Mouse (Mus musculus): ENCODE results near the gene Crybb2. TPM values are rescaled to one million over a fixed set of nuclear protein-coding genes. Genes with fewer than 3 reads are reported as not detected.

Gene Crybb2
- polyA plus RNA-seq, 1 experiment from 2014 or later: not detected

GRCm38 (mm10) chr5:113106594-113106993, 36.7 kb upstream of the Crybb2 start:
- H3K4me2 ChIP-seq: no peak overlapping the region
- 54% methylated on average over 7 of the region's 7 CpGs for WGBS
- H3K27me3 ChIP-seq: no peaks in the 10 kb centered on the region
- H3K27ac ChIP-seq: peak overlapping the region; percentile 48
- no peaks in the 10 kb centered on the region for H3K36me3 ChIP-seq
- H3K4me3 ChIP-seq: no peak overlapping the region
- no peak overlapping the region for H3K9ac ChIP-seq
- H3K4me1 ChIP-seq: peaks cover 21% of the 10 kb centered on the region
- no peak for ATAC-seq (ENCODE audit: borderline replicate concordance, extremely low read depth, low FRiP score, low TSS enrichment)
- no peaks in the 10 kb centered on the region for H3K9me3 ChIP-seq

- H3K4me1 ChIP-seq: peaks cover 15% of the 10 kb centered on the region
- no peak overlapping the region for H3K4me3 ChIP-seq
- 84% methylated on average over 4 of the region's 4 CpGs for WGBS
- H3K27ac ChIP-seq: no peak overlapping the region
- no peak overlapping the region for H3K4me2 ChIP-seq
- H3K27me3 ChIP-seq: no peaks in the 10 kb centered on the region
- H3K9me3 ChIP-seq: no peaks in the 10 kb centered on the region
- 0 out of 2 replicates have a peak, but pooled peaks cover 2% of the 10 kb centered on the region for H3K36me3 ChIP-seq
- no peak for ATAC-seq (ENCODE audit: borderline replicate concordance, extremely low read depth, low FRiP score, low TSS enrichment)
- H3K9ac ChIP-seq: no peak overlapping the region
Observed at GRCm38 (mm10) chr5:113105481-113105880, 35.6 kb upstream of the Crybb2 start.

DNA sequence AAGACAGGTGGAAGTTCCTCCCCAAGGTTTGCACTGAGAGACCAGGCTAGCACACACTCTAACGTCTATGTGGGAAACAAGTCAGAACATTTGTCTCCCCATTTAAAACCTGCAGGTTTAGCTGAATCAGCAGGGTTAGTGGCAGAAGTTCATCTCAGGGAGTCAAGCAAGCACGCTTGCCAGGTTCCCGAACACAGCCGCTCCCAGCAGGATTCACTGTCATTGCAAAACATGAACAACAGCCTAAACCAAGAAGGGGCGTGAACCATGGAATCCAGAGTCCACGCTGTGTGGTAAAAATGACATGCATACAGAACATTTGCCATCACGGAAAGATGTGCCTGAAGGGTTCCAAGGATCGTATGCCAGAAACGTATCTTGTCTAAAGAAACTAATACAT, 35.1 kb upstream of the Crybb2 start:
- no peak for ATAC-seq (ENCODE audit: borderline replicate concordance, extremely low read depth, low FRiP score, low TSS enrichment)
- Histone ChIP-seq H3K36me3 (0 out of 2 replicates have a peak, but pooled peaks cover 4% of the 10 kb centered on the region), H3K27me3 (no peaks in the 10 kb centered on the region), H3K4me1 (peaks cover 17% of the 10 kb centered on the region), H3K9ac (no peak overlapping the region), H3K4me2 (no peak overlapping the region), H3K4me3 (no peak overlapping the region), H3K27ac (no peak overlapping the region), H3K9me3 (no peaks in the 10 kb centered on the region)
- 76% methylated on average over 9 of the region's 9 CpGs for WGBS

- Histone ChIP-seq H3K4me2 (no peak overlapping the region), H3K27ac (no peak overlapping the region), H3K9me3 (no peaks in the 10 kb centered on the region), H3K4me3 (no peak overlapping the region), H3K36me3 (0 out of 2 replicates have a peak, but pooled peaks cover 5% of the 10 kb centered on the region), H3K9ac (no peak overlapping the region), H3K4me1 (peaks cover 10% of the 10 kb centered on the region; the same call in 1 of the 2 replicates), H3K27me3 (no peaks in the 10 kb centered on the region)
- WGBS: 46% methylated on average over 7 of the region's 7 CpGs
- ATAC-seq (ENCODE audit: borderline replicate concordance, extremely low read depth, low FRiP score, low TSS enrichment): no peak
Observed at GRCm38 (mm10) chr5:113102455-113102854, 32.5 kb upstream of the Crybb2 start.

DNA sequence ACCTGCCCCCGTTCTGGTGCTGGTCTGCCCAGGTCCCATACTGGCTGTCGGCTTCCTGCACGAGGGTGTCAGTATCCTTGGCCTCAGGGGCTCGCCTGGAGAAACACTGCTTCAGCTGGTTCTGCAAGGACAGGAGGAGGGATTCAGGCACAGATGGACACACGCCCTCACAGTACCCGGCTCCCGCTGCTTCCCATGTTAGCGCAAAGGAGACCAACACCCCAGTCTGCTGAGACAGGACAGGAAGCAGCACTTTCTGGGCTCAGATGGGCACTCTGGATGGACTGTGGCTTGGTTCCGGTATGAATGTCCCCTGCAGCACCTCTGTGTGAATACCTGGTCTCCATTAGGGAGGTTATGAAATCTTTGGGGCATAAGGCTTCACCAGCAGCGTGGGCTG, 31.5 kb upstream of the Crybb2 start:
- Histone ChIP-seq H3K27me3 (no peaks in the 10 kb centered on the region), H3K36me3 (0 out of 2 replicates have a peak, but pooled peaks cover 9% of the 10 kb centered on the region), H3K9me3 (no peaks in the 10 kb centered on the region), H3K4me1 (peaks cover 6% of the 10 kb centered on the region; the same call in 1 of the 2 replicates), H3K9ac (no peak overlapping the region), H3K4me2 (no peak overlapping the region), H3K27ac (0 out of 2 replicates have a peak overlapping the region, but pooled peaks have one; percentile 2), H3K4me3 (no peak overlapping the region)
- WGBS: 79% methylated on average over 10 of the region's 10 CpGs
- ATAC-seq (ENCODE audit: borderline replicate concordance, extremely low read depth, low FRiP score, low TSS enrichment): no peak

DNA sequence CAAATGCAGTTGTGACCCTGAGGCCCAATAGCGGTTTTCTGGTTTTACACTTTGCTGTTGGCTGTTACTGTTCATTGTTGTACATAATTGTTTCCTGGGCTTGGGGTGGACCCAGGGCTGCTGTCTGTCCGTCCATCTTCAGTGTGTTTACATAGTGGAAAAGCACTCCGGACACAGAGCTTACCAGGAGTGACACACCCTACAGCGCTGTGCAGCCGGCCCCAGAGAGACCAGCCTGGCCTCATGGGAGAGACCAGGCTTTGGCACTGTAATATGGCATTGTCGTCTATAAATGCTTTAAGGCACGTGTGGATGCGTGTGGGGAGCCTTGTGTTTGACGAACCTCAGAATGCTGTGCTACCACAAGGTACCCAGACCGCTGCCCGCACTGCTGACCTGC, 30.5 kb upstream of the Crybb2 start:
- Histone ChIP-seq H3K27ac (no peak overlapping the region), H3K36me3 (0 out of 2 replicates have a peak, but pooled peaks cover 10% of the 10 kb centered on the region), H3K4me3 (no peak overlapping the region), H3K27me3 (no peaks in the 10 kb centered on the region), H3K4me2 (no peak overlapping the region), H3K9ac (no peak overlapping the region), H3K4me1 (peaks cover 12% of the 10 kb centered on the region; the same call in 1 of the 2 replicates), H3K9me3 (no peaks in the 10 kb centered on the region)
- 64% methylated on average over 11 of the region's 11 CpGs for WGBS
- ATAC-seq (ENCODE audit: borderline replicate concordance, extremely low read depth, low FRiP score, low TSS enrichment): no peak

DNA sequence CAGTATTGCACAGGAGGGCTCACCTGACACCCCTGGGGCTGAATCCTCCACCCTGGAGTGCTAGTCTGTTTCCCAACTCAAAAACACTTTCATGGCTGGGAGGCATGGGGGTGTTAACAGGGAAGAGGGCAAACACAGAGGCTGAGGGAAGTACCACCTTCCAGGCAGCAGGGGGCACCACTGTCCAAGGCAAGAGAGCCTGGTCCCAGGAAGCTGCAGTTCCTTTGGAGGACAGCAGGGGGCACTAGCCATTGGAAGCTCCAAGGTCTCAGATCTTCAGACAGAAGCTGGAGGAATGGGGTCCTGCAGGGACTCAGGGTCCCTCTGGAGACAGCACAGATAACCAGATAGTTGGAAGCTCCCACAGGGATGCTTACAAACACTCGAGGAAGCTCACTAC, 29.6 kb upstream of the Crybb2 start:
- Histone ChIP-seq H3K27me3 (no peaks in the 10 kb centered on the region), H3K9me3 (no peaks in the 10 kb centered on the region), H3K9ac (no peak overlapping the region), H3K4me3 (no peak overlapping the region), H3K4me1 (peaks cover 12% of the 10 kb centered on the region; the same call in 1 of the 2 replicates), H3K27ac (no peak overlapping the region), H3K4me2 (no peak overlapping the region), H3K36me3 (peaks cover 10% of the 10 kb centered on the region; the same call in 1 of the 2 replicates)
- WGBS: 8% methylated on average over 1 of the region's 1 CpGs
- no peak for ATAC-seq (ENCODE audit: borderline replicate concordance, extremely low read depth, low FRiP score, low TSS enrichment)

DNA sequence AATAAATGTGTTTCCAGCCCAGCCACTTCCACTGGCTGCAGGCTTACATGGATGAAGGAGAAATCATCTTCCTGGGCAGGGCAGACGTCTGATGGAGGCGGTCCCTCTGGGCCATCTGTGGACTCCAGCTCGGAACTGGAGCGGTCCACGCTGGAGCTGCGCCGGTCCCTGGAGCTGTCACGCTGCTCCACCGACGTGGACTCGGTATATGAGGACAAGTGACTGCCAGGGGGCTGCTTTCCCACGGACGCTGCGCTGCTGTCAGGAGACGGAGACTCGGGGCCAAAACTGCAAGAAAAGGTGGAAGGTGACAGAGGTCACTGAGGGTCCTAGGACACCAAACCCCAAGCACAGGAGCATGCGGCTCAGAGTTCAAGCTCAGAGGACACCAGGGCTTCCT, 27.6 kb upstream of the Crybb2 start:
- no peaks in the 10 kb centered on the region for H3K27me3 ChIP-seq
- no peak overlapping the region for H3K4me3 ChIP-seq
- WGBS: 86% methylated on average over 17 of the region's 17 CpGs
- H3K27ac ChIP-seq: no peak overlapping the region
- H3K4me1 ChIP-seq: peaks cover 12% of the 10 kb centered on the region; the same call in 1 of the 2 replicates
- peaks cover 10% of the 10 kb centered on the region; the same call in 1 of the 2 replicates for H3K36me3 ChIP-seq
- no peaks in the 10 kb centered on the region for H3K9me3 ChIP-seq
- no peak overlapping the region for H3K9ac ChIP-seq
- ATAC-seq (ENCODE audit: borderline replicate concordance, extremely low read depth, low FRiP score, low TSS enrichment): no peak
- no peak overlapping the region for H3K4me2 ChIP-seq

- H3K36me3 ChIP-seq: peaks cover 19% of the 10 kb centered on the region; the same call in 1 of the 2 replicates
- no peak overlapping the region for H3K9ac ChIP-seq
- no peaks in the 10 kb centered on the region for H3K9me3 ChIP-seq
- no peak; the same call in 1 of the 2 replicates for ATAC-seq (ENCODE audit: borderline replicate concordance, extremely low read depth, low FRiP score, low TSS enrichment)
- H3K4me3 ChIP-seq: no peak overlapping the region
- peaks cover 9% of the 10 kb centered on the region; the same call in 1 of the 2 replicates for H3K4me1 ChIP-seq
- no peaks in the 10 kb centered on the region for H3K27me3 ChIP-seq
- 62% methylated on average over 18 of the region's 18 CpGs for WGBS
- no peak overlapping the region for H3K4me2 ChIP-seq
- H3K27ac ChIP-seq: no peak overlapping the region
Observed at GRCm38 (mm10) chr5:113095456-113095855, 25.5 kb upstream of the Crybb2 start.

DNA sequence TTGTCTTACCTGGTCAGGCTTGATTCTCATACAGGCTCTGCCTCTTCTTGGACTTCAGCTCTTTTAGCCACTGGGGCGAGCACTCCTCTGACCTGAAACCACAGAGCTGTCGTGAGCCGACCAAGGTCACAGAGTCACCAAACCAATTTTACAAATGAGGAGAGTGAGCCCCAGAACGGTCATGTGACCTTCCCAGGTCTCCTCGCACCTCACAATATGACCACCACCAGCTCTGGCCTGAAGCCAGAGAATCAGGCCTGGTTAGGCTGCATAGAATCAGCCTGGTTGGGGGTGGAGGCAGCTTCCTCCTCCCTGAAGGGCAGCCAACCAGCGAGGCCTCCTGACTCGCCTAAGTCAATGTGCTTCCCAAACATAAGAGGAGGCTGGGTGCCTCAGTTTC, 22.5 kb upstream of the Crybb2 start:
- Histone ChIP-seq H3K9ac (no peak overlapping the region), H3K4me2 (no peak overlapping the region), H3K4me1 (peaks cover 7% of the 10 kb centered on the region; the same call in 1 of the 2 replicates), H3K27me3 (no peaks in the 10 kb centered on the region), H3K27ac (no peak overlapping the region), H3K4me3 (no peak overlapping the region), H3K9me3 (no peaks in the 10 kb centered on the region), H3K36me3 (peaks cover 29% of the 10 kb centered on the region)
- 70% methylated on average over 7 of the region's 7 CpGs for WGBS
- no peak for ATAC-seq (ENCODE audit: borderline replicate concordance, extremely low read depth, low FRiP score, low TSS enrichment)

GRCm38 (mm10) chr5:113091162-113091561, 21.2 kb upstream of the Crybb2 start:
- Histone ChIP-seq H3K9me3 (no peaks in the 10 kb centered on the region), H3K27ac (no peak overlapping the region), H3K4me1 (peaks cover 4% of the 10 kb centered on the region; the same call in 1 of the 2 replicates), H3K36me3 (peaks cover 25% of the 10 kb centered on the region), H3K9ac (no peak overlapping the region), H3K4me2 (no peak overlapping the region), H3K4me3 (no peak overlapping the region), H3K27me3 (no peaks in the 10 kb centered on the region)
- 55% methylated on average over 5 of the region's 5 CpGs for WGBS
- no peak for ATAC-seq (ENCODE audit: borderline replicate concordance, extremely low read depth, low FRiP score, low TSS enrichment)

- Histone ChIP-seq H3K36me3 (peaks cover 25% of the 10 kb centered on the region), H3K4me1 (peaks cover under 1% of the 10 kb centered on the region; the same call in 1 of the 2 replicates), H3K4me2 (no peak overlapping the region), H3K27me3 (no peaks in the 10 kb centered on the region), H3K4me3 (no peak overlapping the region), H3K9me3 (no peaks in the 10 kb centered on the region), H3K9ac (no peak overlapping the region), H3K27ac (no peak overlapping the region)
- ATAC-seq (ENCODE audit: borderline replicate concordance, extremely low read depth, low FRiP score, low TSS enrichment): no peak
- WGBS: 79% methylated on average over 11 of the region's 11 CpGs
Observed at GRCm38 (mm10) chr5:113090750-113091149, 20.8 kb upstream of the Crybb2 start.

Measured in lung, embryonic 15.5 days (tissue).